Mouse (Mus musculus) midbrain, embryonic 11.5 days (tissue): ENCODE data around the gene Pcbp3. TPM values are rescaled to one million over a fixed set of nuclear protein-coding genes. Genes with fewer than 3 reads are reported as not detected.

Experiments
- ATAC-seq: fragments of 200-750 bp; cut with Nextera tagmentation; 2 replicates; pipeline ENCODE4 v1.8.0; 2017; ENCODE audit warnings: moderate TSS enrichment, moderate library complexity; ENCODE audit not compliant: low FRiP score
- DNase-seq: peaks from one replicate; pipeline ENCODE4 v3.0.0; 2015; ENCODE audit warnings: low spot score; ENCODE audit errors: missing footprints
- H3K27ac ChIP-seq: fragments of 300-500 bp; sonication (generic); 2 replicates; pipeline ENCODE4 v1.5.1; 2014; ENCODE audit warnings: low read depth, low read length
- H3K27me3 ChIP-seq: fragments of 300-500 bp; sonication (generic); 2 replicates; pipeline ENCODE4 v1.6.1; 2014; ENCODE audit warnings: mild to moderate bottlenecking, low read length, moderate library complexity, mixed read lengths; ENCODE audit not compliant: control insufficient read depth, insufficient read depth
- H3K36me3 ChIP-seq: fragments of 300-500 bp; sonication (generic); 2 replicates; pipeline ENCODE4 v1.6.1; 2014; ENCODE audit warnings: mild to moderate bottlenecking, low read length, moderate library complexity, mixed read lengths; ENCODE audit not compliant: control insufficient read depth, insufficient read depth
- H3K4me1 ChIP-seq: fragments of 300-500 bp; sonication (generic); 2 replicates; pipeline ENCODE4 v1.6.1; 2014; ENCODE audit warnings: low read length; ENCODE audit not compliant: control insufficient read depth, insufficient read depth
- H3K4me2 ChIP-seq: fragments of 300-500 bp; sonication (generic); 2 replicates; pipeline ENCODE4 v1.6.1; 2014; ENCODE audit warnings: mild to moderate bottlenecking, moderate library complexity
- H3K4me3 ChIP-seq: fragments of 300-500 bp; sonication (generic); 2 replicates; pipeline ENCODE4 v1.5.1; 2014; ENCODE audit warnings: low read depth, low read length
- H3K9ac ChIP-seq: fragments of 300-500 bp; sonication (generic); 2 replicates; pipeline ENCODE4 v1.6.1; 2014; ENCODE audit warnings: low read length
- H3K9me3 ChIP-seq: fragments of 300-500 bp; sonication (generic); 2 replicates; pipeline ENCODE4 v1.6.1; 2016; ENCODE audit warnings: low read length; ENCODE audit not compliant: control insufficient read depth
- WGBS: fragments of 180-500 bp; shearing (Covaris S2); extraction: QIAGEN DNeasy Blood & Tissue Kit; methylation state at CpG from one replicate; pipeline ENCODE4 v1.1.7; 2014; 5-methylcytosine and 5-hydroxymethylcytosine counted together
- polyA plus RNA-seq: library from polyadenylated mRNA; unstranded; fragments of >200 nt; fragmentation: Nextera tagmentation; extraction: Ambion mirVana; gene quantifications from 2 replicates; pipeline ENCODE4 v1.2.1, GENCODE M21; 2014

Gene Pcbp3
- polyA plus RNA-seq, 1 experiment from 2014 or later, result 41.5 TPM

- WGBS, result 85% methylated on average over 19 of the region's 19 CpGs
- Histone ChIP-seq H3K9me3 (no peaks in the 10 kb centered on the region), H3K4me3 (no peak overlapping the region), H3K4me1 (no peaks in the 10 kb centered on the region; the same call in 1 of the 2 replicates), H3K27ac (no peak overlapping the region), H3K36me3 (no peaks in the 10 kb centered on the region), H3K27me3 (no peaks in the 10 kb centered on the region), H3K4me2 (no peak overlapping the region), H3K9ac (no peak overlapping the region)
- DNase-seq (no peak), ATAC-seq (no peak)
These were observed 231.8 kb downstream of the Pcbp3 start for GRCm38 (mm10) chr10:76729631-76730620.

- H3K36me3 ChIP-seq, result no peaks in the 10 kb centered on the region
- no peak overlapping the region for H3K4me3 ChIP-seq
- ATAC-seq (no peak), DNase-seq (peak; percentile 93)
- no peaks in the 10 kb centered on the region for H3K9me3 ChIP-seq
- H3K27ac ChIP-seq, result no peak overlapping the region
- H3K27me3 ChIP-seq, result no peaks in the 10 kb centered on the region
- no peak overlapping the region for H3K4me2 ChIP-seq
- WGBS, result 16% methylated on average over 11 of the region's 11 CpGs
- no peaks in the 10 kb centered on the region; the same call in 1 of the 2 replicates for H3K4me1 ChIP-seq
- no peak overlapping the region for H3K9ac ChIP-seq
These were observed 233.3 kb downstream of the Pcbp3 start for GRCm38 (mm10) chr10:76728369-76728768.

GRCm38 (mm10) chr10:76727301-76727700, 234.4 kb downstream of the Pcbp3 start:
- Histone ChIP-seq H3K36me3 (no peaks in the 10 kb centered on the region), H3K4me2 (no peak overlapping the region), H3K4me1 (no peaks in the 10 kb centered on the region; the same call in 1 of the 2 replicates), H3K27me3 (no peaks in the 10 kb centered on the region), H3K9ac (no peak overlapping the region), H3K9me3 (no peaks in the 10 kb centered on the region), H3K4me3 (no peak overlapping the region), H3K27ac (no peak overlapping the region)
- DNase-seq (no peak), ATAC-seq (no peak)
- 87% methylated on average over 7 of the region's 7 CpGs for WGBS

GRCm38 (mm10) chr10:76726866-76727265, 234.8 kb downstream of the Pcbp3 start:
- 93% methylated on average over 4 of the region's 4 CpGs for WGBS
- Histone ChIP-seq H3K27ac (no peak overlapping the region), H3K27me3 (no peaks in the 10 kb centered on the region), H3K4me1 (no peaks in the 10 kb centered on the region), H3K4me2 (no peak overlapping the region), H3K36me3 (no peaks in the 10 kb centered on the region), H3K9me3 (no peaks in the 10 kb centered on the region), H3K4me3 (no peak overlapping the region), H3K9ac (no peak overlapping the region)
- ATAC-seq, result no peak
- no peak for DNase-seq

GRCm38 (mm10) chr10:76725682-76726285, 235.9 kb downstream of the Pcbp3 start, which contains the start of gene Col6a1:
TSS of gene Col6a1 (minus strand) at chr10:76726168.
- Histone ChIP-seq H3K27ac (no peak within 1 kb of the TSS), H3K4me3 (no peak within 1 kb of the TSS)

GRCm38 (mm10) chr10:76725097-76725496, 236.6 kb downstream of the Pcbp3 start:
- Histone ChIP-seq H3K9ac (no peak overlapping the region), H3K27me3 (no peaks in the 10 kb centered on the region), H3K4me1 (no peaks in the 10 kb centered on the region), H3K4me3 (no peak overlapping the region), H3K9me3 (no peaks in the 10 kb centered on the region), H3K4me2 (no peak overlapping the region), H3K36me3 (no peaks in the 10 kb centered on the region), H3K27ac (no peak overlapping the region)
- ATAC-seq (no peak), DNase-seq (no peak)
- WGBS, result 81% methylated on average over 2 of the region's 2 CpGs

More at GRCm38 (mm10) chr10:76725682-76726285, 235.9 kb downstream of the Pcbp3 start, which contains the start of gene Col6a1:
- no peak within 1 kb of the TSS for H3K9ac ChIP-seq
- H3K4me1 ChIP-seq, result no peaks in the 10 kb centered on the region
- WGBS, result 23% methylated on average over 9 of the region's 9 CpGs
- DNase-seq, result peak; percentile 86
- H3K27me3 ChIP-seq, result no peaks in the 10 kb centered on the region
- no peaks in the 10 kb centered on the region for H3K36me3 ChIP-seq
- H3K4me2 ChIP-seq, result no peak within 1 kb of the TSS
- ATAC-seq, result 0 out of 2 replicates have a peak, but pooled peaks have one; percentile 27
- H3K9me3 ChIP-seq, result no peaks in the 10 kb centered on the region

GRCm38 (mm10) chr10:76724231-76724736, 237.4 kb downstream of the Pcbp3 start:
- H3K9ac ChIP-seq, result no peak overlapping the region
- no peaks in the 10 kb centered on the region for H3K36me3 ChIP-seq
- no peaks in the 10 kb centered on the region for H3K9me3 ChIP-seq
- ATAC-seq, result no peak
- H3K27me3 ChIP-seq, result no peaks in the 10 kb centered on the region
- H3K4me3 ChIP-seq, result no peak overlapping the region
- no peak overlapping the region for H3K4me2 ChIP-seq
- WGBS, result 59% methylated on average over 5 of the region's 5 CpGs
- H3K4me1 ChIP-seq, result no peaks in the 10 kb centered on the region
- DNase-seq, result no peak
- H3K27ac ChIP-seq, result no peak overlapping the region

- WGBS, result 89% methylated on average over 18 of the region's 18 CpGs
- no peak overlapping the region for H3K4me2 ChIP-seq
- DNase-seq (no peak), ATAC-seq (no peak)
- H3K4me1 ChIP-seq, result no peaks in the 10 kb centered on the region
- no peaks in the 10 kb centered on the region for H3K27me3 ChIP-seq
- no peaks in the 10 kb centered on the region for H3K36me3 ChIP-seq
- H3K9me3 ChIP-seq, result no peaks in the 10 kb centered on the region
- no peak overlapping the region for H3K4me3 ChIP-seq
- H3K27ac ChIP-seq, result no peak overlapping the region
- no peak overlapping the region for H3K9ac ChIP-seq
These were observed 238.8 kb downstream of the Pcbp3 start for GRCm38 (mm10) chr10:76722751-76723450.
